10 mouse cellular contexts compared by ENCODE assay signal in genomic region chr10:95774001-95774628, GRCm38 (mm10).
DNase-seq lines count a peak whose midpoint lies in the region; ATAC-seq and TF ChIP-seq lines count a peak whose summit lies in the region.
"Had no signal": no experiment of that assay in that cellular context is flagged by ENCODE, and none has a peak within 500 bp of the region (broad histone marks: within the 10 kb centered on the region; RNA-seq: fewer than 3 reads in every experiment).

No protein-coding gene starts in this region.

- no peaks in the 10 kb centered on the region for H3K27me3 ChIP-seq in limb, embryonic 11.5 days (ENCODE audit: control insufficient read depth, insufficient read depth, low read length)
- no peaks in the 10 kb centered on the region for H3K27me3 ChIP-seq in limb, embryonic 10.5 days (ENCODE audit: low read depth, poor library complexity, severe bottlenecking)
- H3K27me3 ChIP-seq in heart, embryonic 11.5 days (ENCODE audit: control insufficient read depth, insufficient read depth, low read length) = no peaks in the 10 kb centered on the region

- H3K9ac ChIP-seq in limb, embryonic 11.5 days (ENCODE audit: low read length) = no peak overlapping the region
- no peak overlapping the region for H3K9ac ChIP-seq in heart, embryonic 11.5 days (ENCODE audit: low read depth, low read length)

- H3K4me2 ChIP-seq in limb, embryonic 11.5 days (ENCODE audit: low read depth, severe bottlenecking) = no peak overlapping the region
- peak overlapping the region; percentile 14; the same call in 1 of the 2 replicates for H3K4me2 ChIP-seq in heart, embryonic 11.5 days

- 50% methylated on average over 9 of the region's 9 CpGs for WGBS in limb, embryonic 11.5 days
- WGBS in limb, embryonic 10.5 days = 83% methylated on average over 9 of the region's 9 CpGs
- 63% methylated on average over 9 of the region's 9 CpGs for WGBS in heart, embryonic 11.5 days (ENCODE audit: insufficient replicate concordance)

- TF ChIP-seq CTCF in layer of hippocampus, adult 2 months (conservative IDR thresholded peaks at IDR 0.05) = no peak

- no peaks in the 10 kb centered on the region for H3K36me3 ChIP-seq in limb, embryonic 11.5 days (ENCODE audit: control insufficient read depth, insufficient read depth, low read length)
- H3K36me3 ChIP-seq in limb, embryonic 10.5 days = no peaks in the 10 kb centered on the region
- no peaks in the 10 kb centered on the region for H3K36me3 ChIP-seq in heart, embryonic 11.5 days (ENCODE audit: control insufficient read depth, insufficient read depth, low read length)

- DNase-seq in limb, embryonic 11.5 days (ENCODE audit: low spot score) = peak; percentile 39
- DNase-seq in limb, embryonic 10.5 days (ENCODE audit: low spot score) = no peak
- DNase-seq in kidney, adult 8-10 months = peak; percentile 37 to 65
- peak; percentile 92 for DNase-seq in skeletal muscle tissue, adult 2 months (ENCODE audit: low read depth, low spot score)
- DNase-seq in layer of hippocampus, adult 2 months (ENCODE audit: low spot score in 2 of 2) = no peak
- no peak for DNase-seq in cerebellum, postnatal 14 days
- no peak for DNase-seq in right cerebral cortex, postnatal 14 days
- DNase-seq: right cerebral cortex, postnatal 4 days had no signal

- H3K4me1 ChIP-seq in limb, embryonic 11.5 days (ENCODE audit: control insufficient read depth, insufficient read depth, low read length) = peaks cover 3% of the 10 kb centered on the region; the same call in 1 of the 2 replicates
- peaks cover 27% of the 10 kb centered on the region for H3K4me1 ChIP-seq in limb, embryonic 10.5 days
- peaks cover 14% of the 10 kb centered on the region for H3K4me1 ChIP-seq in heart, embryonic 11.5 days (ENCODE audit: control insufficient read depth, insufficient read depth, low read length)

- H3K9me3 ChIP-seq in limb, embryonic 11.5 days (ENCODE audit: control insufficient read depth, low read length) = no peaks in the 10 kb centered on the region
- no peaks in the 10 kb centered on the region for H3K9me3 ChIP-seq in limb, embryonic 10.5 days (replicated peaks)
- no peaks in the 10 kb centered on the region for H3K9me3 ChIP-seq in heart, embryonic 11.5 days (replicated peaks; ENCODE audit: control insufficient read depth, low read length)

- no peak overlapping the region for H3K27ac ChIP-seq in limb, embryonic 11.5 days (replicated peaks; ENCODE audit: low read depth, low read length)
- no peak overlapping the region for H3K27ac ChIP-seq in limb, embryonic 10.5 days
- H3K27ac ChIP-seq in heart, embryonic 11.5 days (ENCODE audit: low read depth, low read length) = no peak overlapping the region
- no peak overlapping the region for H3K27ac ChIP-seq in layer of hippocampus, adult 2 months

- no peak overlapping the region for H3K4me3 ChIP-seq in limb, embryonic 11.5 days (ENCODE audit: low read depth, low read length)
- no peak overlapping the region for H3K4me3 ChIP-seq in limb, embryonic 10.5 days
- H3K4me3 ChIP-seq in heart, embryonic 11.5 days (ENCODE audit: low read depth, low read length) = no peak overlapping the region
- H3K4me3 ChIP-seq in layer of hippocampus, adult 2 months = no peak overlapping the region

- no peak for ATAC-seq in limb, embryonic 11.5 days (ENCODE audit: insufficient number of reproducible peaks, low FRiP score, low TSS enrichment, low read depth)
- ATAC-seq in heart, embryonic 11.5 days (replicated peaks; ENCODE audit: insufficient number of reproducible peaks, low FRiP score, low TSS enrichment) = no peak
- ATAC-seq: forebrain, embryonic 14.5 days had no signal

Comparison
In these comparisons a context has a peak if more than half of its experiments do, and no peak if none do; other contexts are left out.
1. DNase-seq: peak in limb, embryonic 11.5 days (single experiment), kidney, adult 8-10 months (2 of 2) and skeletal muscle tissue, adult 2 months (single experiment); none in limb, embryonic 10.5 days (single experiment), layer of hippocampus, adult 2 months (0 of 2), cerebellum, postnatal 14 days (0 of 2) and right cerebral cortex, postnatal 14 days (single experiment).